Mouse (Mus musculus) megakaryocyte progenitor cell, adult 5-6 weeks (primary cell): Measurements from ENCODE around the gene Rnaseh2c. TPM values are rescaled to one million over a fixed set of nuclear protein-coding genes. Genes with fewer than 3 reads are reported as not detected.
A peak's percentile ranks its signal among the peaks of the same experiment; 100 is the strongest.

Experiments
- ATAC-seq: replicated peaks from 2 replicates; pipeline ENCODE4 v1.8.0; 2016; ENCODE audit warnings: mild to moderate bottlenecking, moderate TSS enrichment, inconsistent platforms; ENCODE audit not compliant: poor library complexity
- total RNA-seq, 2 experiments: library from RNA; stranded (forward) in 1 of 2; stranded (reverse) in 1 of 2; fragments of 157-497, 149-512 nt in 1 of 2; fragments of 200-1000 nt in 1 of 2; gene quantifications; 2 replicates each; pipeline versions ENCODE4 v1.2.3 to v1.2.4; 2015 to 2017

Rnaseh2c gene
- total RNA-seq, 2 experiments from 2014 or later = 80.3 to 112 TPM

GRCm38 (mm10) chr19:5629907-5630306 is 28.2 kb downstream of the Rnaseh2c start:
- no peak for ATAC-seq

GRCm38 (mm10) chr19:5632120-5632519 is 30.4 kb downstream of the Rnaseh2c start:
- no peak for ATAC-seq

GRCm38 (mm10) chr19:5636036-5636570 is 34.4 kb downstream of the Rnaseh2c start:
- no peak for ATAC-seq

DNA sequence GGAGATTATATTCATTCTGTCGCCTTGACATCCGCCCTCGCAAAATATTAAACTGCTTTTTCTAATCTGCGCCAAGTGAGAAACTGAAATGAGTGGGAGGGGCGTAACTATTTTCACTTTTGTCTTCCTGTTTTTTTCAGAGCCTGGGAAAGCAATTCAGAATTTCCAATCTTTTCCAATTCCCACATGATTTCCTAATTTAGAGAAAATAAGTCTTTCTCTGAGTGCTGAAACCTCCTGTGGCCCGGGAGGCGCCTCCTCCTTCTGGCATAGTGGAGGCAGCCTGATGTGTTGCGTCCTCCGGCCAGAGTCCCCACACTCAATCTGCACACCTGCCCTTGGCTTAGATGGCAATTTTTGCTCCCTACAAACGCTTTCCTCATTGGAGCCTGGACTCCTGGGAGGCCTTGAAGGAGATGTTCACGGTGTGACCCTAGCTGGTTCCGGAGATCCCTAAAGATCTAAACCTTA is 34.9 kb downstream of the Rnaseh2c start:
- no peak for ATAC-seq

GRCm38 (mm10) chr19:5637069-5638047 is 35.7 kb downstream of the Rnaseh2c start, which contains the start of gene Rela:
Gene Rela, plus strand, starts transcription at chr19:5637483.
- ATAC-seq = peak; percentile 83

DNA sequence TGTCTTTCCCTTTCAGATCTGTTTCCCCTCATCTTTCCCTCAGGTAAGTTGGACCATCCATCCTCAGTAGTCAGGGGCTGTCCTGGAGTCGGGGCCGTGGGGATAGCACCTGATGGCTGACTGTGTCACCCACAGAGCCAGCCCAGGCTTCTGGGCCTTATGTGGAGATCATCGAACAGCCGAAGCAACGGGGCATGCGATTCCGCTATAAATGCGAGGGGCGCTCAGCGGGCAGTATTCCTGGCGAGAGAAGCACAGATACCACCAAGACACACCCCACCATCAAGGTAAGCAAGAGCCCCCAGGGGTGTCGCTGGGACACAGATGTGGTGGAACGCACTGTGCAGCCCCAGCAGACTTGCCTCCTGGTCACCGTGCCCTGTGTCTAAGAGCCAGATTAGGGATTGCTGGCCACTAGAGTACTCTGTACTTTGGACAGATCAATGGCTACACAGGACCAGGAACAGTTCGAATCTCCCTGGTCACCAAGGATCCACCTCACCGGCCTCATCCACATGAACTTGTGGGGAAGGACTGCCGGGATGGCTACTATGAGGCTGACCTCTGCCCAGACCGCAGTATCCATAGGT is 36.8 kb downstream of the Rnaseh2c start:
- ATAC-seq = no peak

DNA sequence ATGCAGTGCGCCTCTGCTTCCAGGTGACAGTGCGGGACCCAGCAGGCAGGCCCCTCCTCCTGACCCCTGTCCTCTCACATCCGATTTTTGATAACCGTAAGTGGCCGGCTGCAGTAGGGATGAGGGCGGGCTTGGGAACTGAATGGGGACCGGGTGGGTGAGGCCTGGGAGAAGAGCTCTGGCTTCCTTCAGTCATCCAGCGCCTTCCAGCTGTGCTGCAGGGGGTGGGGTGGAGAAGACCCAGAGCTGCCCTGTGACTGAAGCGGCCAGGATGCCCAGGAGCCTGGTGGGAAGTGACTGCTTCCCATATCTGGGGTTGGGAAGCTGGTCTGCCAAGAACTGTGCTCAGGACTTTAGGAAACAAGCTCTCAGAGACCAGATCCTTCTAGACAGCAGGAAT is 38.7 kb downstream of the Rnaseh2c start:
- no peak for ATAC-seq

- ATAC-seq = no peak
Measured at GRCm38 (mm10) chr19:5641021-5641420, 39.3 kb downstream of the Rnaseh2c start.

DNA sequence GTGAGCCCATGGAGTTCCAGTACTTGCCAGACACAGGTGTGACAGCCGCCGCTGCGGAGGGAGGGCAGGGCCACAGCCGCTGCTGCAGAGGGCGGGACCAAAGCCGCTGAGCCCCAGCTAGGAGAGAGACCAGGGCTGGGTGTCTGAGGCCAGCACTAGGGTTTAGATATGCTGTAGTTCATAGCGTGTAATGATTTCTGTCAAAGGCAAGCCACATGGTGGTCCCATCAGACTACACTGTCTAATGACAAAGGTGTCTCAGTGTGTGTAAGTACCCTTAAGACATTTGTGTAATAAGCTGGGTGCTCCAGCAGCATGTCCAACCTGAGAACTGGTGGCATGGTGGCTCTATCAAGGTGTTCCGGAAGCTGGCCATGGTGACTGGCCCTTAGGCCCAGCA is 40.0 kb downstream of the Rnaseh2c start:
- ATAC-seq = no peak

DNA sequence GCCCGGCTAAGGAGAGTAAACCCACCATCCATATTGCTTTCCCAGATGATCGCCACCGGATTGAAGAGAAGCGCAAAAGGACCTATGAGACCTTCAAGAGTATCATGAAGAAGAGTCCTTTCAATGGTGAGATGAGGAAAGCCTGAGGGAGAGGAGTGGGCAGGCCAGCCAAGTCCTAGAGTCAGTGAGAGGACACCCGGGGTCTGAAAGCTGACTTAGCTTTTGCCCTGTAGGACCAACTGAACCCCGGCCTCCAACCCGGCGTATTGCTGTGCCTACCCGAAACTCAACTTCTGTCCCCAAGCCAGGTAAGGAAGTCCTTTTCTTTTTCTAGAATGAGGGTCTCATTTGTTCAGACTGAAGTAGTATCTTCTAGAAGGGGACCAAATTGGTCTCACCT is 43.6 kb downstream of the Rnaseh2c start:
- no peak for ATAC-seq

DNA sequence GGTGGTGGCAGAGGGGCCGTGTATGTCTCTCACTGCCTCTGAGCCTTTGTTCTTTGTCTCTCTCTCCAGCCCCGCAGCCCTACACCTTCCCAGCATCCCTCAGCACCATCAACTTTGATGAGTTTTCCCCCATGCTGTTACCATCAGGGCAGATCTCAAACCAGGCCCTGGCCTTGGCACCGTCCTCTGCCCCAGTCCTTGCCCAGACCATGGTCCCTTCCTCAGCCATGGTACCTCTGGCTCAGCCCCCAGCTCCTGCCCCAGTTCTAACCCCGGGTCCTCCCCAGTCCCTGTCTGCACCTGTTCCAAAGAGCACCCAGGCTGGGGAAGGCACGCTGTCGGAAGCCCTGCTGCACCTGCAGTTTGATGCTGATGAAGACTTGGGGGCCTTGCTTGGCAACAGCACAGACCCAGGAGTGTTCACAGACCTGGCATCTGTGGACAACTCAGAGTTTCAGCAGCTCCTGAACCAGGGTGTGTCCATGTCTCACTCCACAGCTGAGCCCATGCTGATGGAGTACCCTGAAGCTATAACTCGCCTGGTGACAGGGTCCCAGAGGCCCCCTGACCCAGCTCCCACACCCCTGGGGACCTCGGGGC is 45.2 kb downstream of the Rnaseh2c start:
- no peak for ATAC-seq

GRCm38 (mm10) chr19:5647791-5648190 is 46.1 kb downstream of the Rnaseh2c start:
- ATAC-seq = no peak

DNA sequence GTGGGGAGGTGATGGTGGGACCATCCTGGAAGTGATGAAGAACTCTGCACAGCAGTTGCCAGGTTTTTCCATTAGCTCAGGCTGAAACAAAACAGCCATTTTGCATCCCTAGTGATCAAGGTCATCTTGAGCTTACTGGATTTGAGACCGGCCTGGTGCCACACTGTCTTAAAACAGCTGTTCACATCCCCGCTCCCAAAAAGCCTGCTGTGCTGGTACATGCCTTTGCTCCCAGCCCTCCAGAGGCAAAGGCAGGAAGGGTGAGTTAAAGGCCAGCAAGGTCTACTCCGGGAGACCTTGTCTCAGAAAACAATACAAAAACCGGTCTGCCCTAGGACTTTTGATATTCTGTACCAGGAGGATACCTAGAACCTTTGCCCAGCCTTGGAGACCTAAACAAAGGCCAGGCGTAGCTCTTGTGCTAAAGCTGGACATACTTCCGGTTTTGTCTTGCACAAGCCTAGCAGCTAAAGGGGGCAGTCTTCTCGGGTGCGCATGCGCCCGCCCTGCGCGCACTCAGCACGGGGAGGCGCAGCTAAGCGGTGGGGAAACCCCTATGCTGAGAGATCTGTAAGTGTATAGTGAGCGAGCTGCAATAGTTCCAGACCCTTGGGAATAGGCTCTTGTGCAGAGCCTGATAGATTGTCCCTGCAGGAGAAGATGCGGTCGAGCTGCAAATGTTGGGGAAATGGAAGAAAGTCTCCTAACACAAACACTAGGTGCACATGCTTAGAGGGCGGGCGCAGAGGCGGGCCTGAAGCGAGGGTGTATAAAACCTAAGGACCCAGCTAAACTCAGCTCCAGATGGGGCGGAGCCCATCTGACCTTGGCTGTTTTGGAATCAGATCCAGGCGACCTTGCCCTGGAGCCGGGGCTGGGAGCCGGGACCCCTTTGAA is 47.0 kb downstream of the Rnaseh2c start:
- ATAC-seq = peak; percentile 80

DNA sequence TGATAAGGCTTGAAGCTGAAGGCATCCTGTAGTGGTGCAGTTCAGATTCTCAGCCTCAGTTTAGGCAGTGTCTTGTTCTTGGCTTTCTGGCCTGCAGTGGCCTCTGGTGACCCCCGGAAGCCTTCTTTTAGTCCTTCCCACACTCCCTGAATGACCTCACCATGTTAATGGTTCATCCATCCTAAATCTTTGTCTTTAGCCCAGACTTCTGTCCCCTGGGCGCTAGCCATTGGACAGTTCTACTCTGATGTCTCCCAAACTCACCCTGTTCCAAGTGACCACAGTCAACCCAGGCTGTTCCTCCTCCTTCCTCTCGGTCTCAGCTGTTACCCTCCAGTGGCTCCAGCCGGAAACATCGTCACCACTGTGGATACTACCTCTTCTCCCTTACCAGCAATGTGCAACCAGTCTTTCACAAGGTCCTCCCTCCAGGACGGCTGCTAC is 47.6 kb downstream of the Rnaseh2c start:
- peak; percentile 70 for ATAC-seq

- no peak for ATAC-seq
Measured at GRCm38 (mm10) chr19:5651502-5652274, 50.0 kb downstream of the Rnaseh2c start.

GRCm38 (mm10) chr19:5652570-5652969 is 50.9 kb downstream of the Rnaseh2c start:
- ATAC-seq = no peak

- ATAC-seq = no peak
Measured at GRCm38 (mm10) chr19:5653969-5654719, 52.5 kb downstream of the Rnaseh2c start.

DNA sequence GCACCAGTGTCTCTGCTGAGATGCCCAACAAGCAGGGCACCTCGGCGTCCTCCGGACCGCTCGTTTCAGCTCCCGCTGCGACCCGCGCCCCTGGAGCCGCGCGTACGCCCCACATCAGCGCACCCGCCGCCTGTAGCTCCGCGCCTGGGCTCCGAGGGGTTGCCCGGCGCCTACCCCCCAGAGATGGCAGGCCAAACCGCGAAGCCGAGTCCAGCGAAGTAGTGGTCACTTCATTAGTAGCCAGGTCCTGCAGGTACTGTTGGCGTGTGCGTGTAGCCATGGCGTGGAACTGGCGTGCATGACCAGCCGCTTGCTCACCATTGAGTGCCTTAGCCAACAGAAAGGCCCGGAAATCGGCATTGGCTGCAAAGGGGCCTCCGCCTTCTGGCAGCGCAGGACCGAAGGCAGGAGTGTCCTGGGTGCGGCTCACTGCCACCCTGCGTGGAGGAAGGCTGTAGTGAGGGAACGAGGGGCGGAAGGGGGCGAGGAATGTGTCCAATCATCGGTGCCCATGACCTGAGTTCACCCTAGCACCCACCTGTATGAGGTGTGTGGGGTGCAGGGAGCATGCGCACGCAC is 53.1 kb downstream of the Rnaseh2c start:
- ATAC-seq = no peak
